In genomic region chr5:111217447-111218110, GRCm38 (mm10) we compare ENCODE assay signal across 11 mouse cellular contexts.
DNase-seq lines count a peak whose midpoint lies in the region; ATAC-seq lines count a peak whose summit lies in the region.
"Had no signal": no experiment of that assay in that cellular context is flagged by ENCODE, and none has a peak within 500 bp of the region (broad histone marks: within the 10 kb centered on the region; RNA-seq: fewer than 3 reads in every experiment).

No protein-coding gene starts in this region.

- H3K4me3 ChIP-seq in heart, embryonic 14.5 days (ENCODE audit: control insufficient read depth in 1 of 2, insufficient read depth in 1 of 2, low read depth in 1 of 2, low read length in 2 of 2), result no peak overlapping the region
- H3K4me3 ChIP-seq in forebrain, embryonic 12.5 days (replicated peaks), result no peak overlapping the region
- no peak overlapping the region for H3K4me3 ChIP-seq in kidney, embryonic 15.5 days (replicated peaks)
- H3K4me3 ChIP-seq in midbrain, embryonic 12.5 days, result no peak overlapping the region
- H3K4me3 ChIP-seq: embryonic facial prominence, embryonic 12.5 days; liver, embryonic 15.5 days had no signal

- H3K9me3 ChIP-seq in heart, embryonic 14.5 days (ENCODE audit: control insufficient read depth, low read length), result no peaks in the 10 kb centered on the region
- no peaks in the 10 kb centered on the region for H3K9me3 ChIP-seq in forebrain, embryonic 12.5 days
- no peaks in the 10 kb centered on the region for H3K9me3 ChIP-seq in kidney, embryonic 15.5 days (replicated peaks)
- H3K9me3 ChIP-seq in midbrain, embryonic 12.5 days, result no peaks in the 10 kb centered on the region
- H3K9me3 ChIP-seq: embryonic facial prominence, embryonic 12.5 days; liver, embryonic 15.5 days had no signal

- peak; percentile 46 for ATAC-seq in heart, embryonic 14.5 days (ENCODE audit: insufficient number of reproducible peaks, insufficient read depth, low FRiP score, low read depth)
- ATAC-seq in forebrain, embryonic 12.5 days (ENCODE audit: low FRiP score), result no peak
- ATAC-seq in kidney, embryonic 15.5 days (replicated peaks; ENCODE audit: low FRiP score), result no peak
- no peak for ATAC-seq in midbrain, embryonic 12.5 days (ENCODE audit: low FRiP score, low read depth)

- H3K36me3 ChIP-seq in heart, embryonic 14.5 days (ENCODE audit: control insufficient read depth, insufficient read depth, low read length), result no peaks in the 10 kb centered on the region
- H3K36me3 ChIP-seq in forebrain, embryonic 12.5 days (replicated peaks), result no peaks in the 10 kb centered on the region
- H3K36me3 ChIP-seq in kidney, embryonic 15.5 days, result no peaks in the 10 kb centered on the region
- H3K36me3 ChIP-seq in midbrain, embryonic 12.5 days, result no peaks in the 10 kb centered on the region
- H3K36me3 ChIP-seq: embryonic facial prominence, embryonic 12.5 days; liver, embryonic 15.5 days had no signal

- no peak overlapping the region for H3K9ac ChIP-seq in heart, embryonic 14.5 days (ENCODE audit: low read length)
- no peak overlapping the region for H3K9ac ChIP-seq in forebrain, embryonic 12.5 days
- H3K9ac ChIP-seq in kidney, embryonic 15.5 days, result no peak overlapping the region
- H3K9ac ChIP-seq in midbrain, embryonic 12.5 days (replicated peaks), result no peak overlapping the region
- H3K9ac ChIP-seq: embryonic facial prominence, embryonic 12.5 days; liver, embryonic 15.5 days had no signal

- DNase-seq in heart, adult 9 months (ENCODE audit: low spot score in 2 of 2), result no peak
- no peak for DNase-seq in testis, postnatal 10 days (ENCODE audit: low spot score)
- DNase-seq in gastrocnemius, adult 8-10 months (ENCODE audit: low spot score in 2 of 2), result no peak
- DNase-seq in ovary, adult 18-20 months (ENCODE audit: low spot score), result no peak
- DNase-seq: thymus, postnatal 4 days had no signal

- H3K4me2 ChIP-seq in heart, embryonic 14.5 days (ENCODE audit: low read length), result no peak overlapping the region
- H3K4me2 ChIP-seq in forebrain, embryonic 12.5 days, result no peak overlapping the region
- H3K4me2 ChIP-seq in kidney, embryonic 15.5 days, result 0 out of 2 replicates have a peak overlapping the region, but pooled peaks have one; percentile 14
- H3K4me2 ChIP-seq in midbrain, embryonic 12.5 days (replicated peaks), result no peak overlapping the region
- H3K4me2 ChIP-seq: embryonic facial prominence, embryonic 12.5 days; liver, embryonic 15.5 days had no signal

- 52% methylated on average over 18 of the region's 18 CpGs for WGBS in heart, embryonic 14.5 days
- 72% methylated on average over 18 of the region's 18 CpGs for WGBS in forebrain, embryonic 12.5 days
- WGBS in kidney, embryonic 15.5 days, result 55% methylated on average over 18 of the region's 18 CpGs
- 69% methylated on average over 18 of the region's 18 CpGs for WGBS in midbrain, embryonic 12.5 days

- H3K4me1 ChIP-seq in heart, embryonic 14.5 days (ENCODE audit: control insufficient read depth in 2 of 2, insufficient read depth in 2 of 2, low read length in 2 of 2), result peaks cover 25 to 31% of the 10 kb centered on the region in 2 experiments
- H3K4me1 ChIP-seq in forebrain, embryonic 12.5 days, result peaks cover 85% of the 10 kb centered on the region
- peaks cover 64% of the 10 kb centered on the region for H3K4me1 ChIP-seq in kidney, embryonic 15.5 days
- peaks cover 91% of the 10 kb centered on the region for H3K4me1 ChIP-seq in midbrain, embryonic 12.5 days
- H3K4me1 ChIP-seq: liver, embryonic 15.5 days had no signal

- H3K27me3 ChIP-seq in heart, embryonic 14.5 days (ENCODE audit: control insufficient read depth, insufficient read depth, low read length), result no peaks in the 10 kb centered on the region; the same call in 1 of the 2 replicates
- peaks cover 13% of the 10 kb centered on the region for H3K27me3 ChIP-seq in forebrain, embryonic 12.5 days
- H3K27me3 ChIP-seq in kidney, embryonic 15.5 days, result no peaks in the 10 kb centered on the region
- peaks cover 48% of the 10 kb centered on the region for H3K27me3 ChIP-seq in midbrain, embryonic 12.5 days
- H3K27me3 ChIP-seq: embryonic facial prominence, embryonic 12.5 days; liver, embryonic 15.5 days had no signal

- peak overlapping the region; percentile 58 to 72 for H3K27ac ChIP-seq in heart, embryonic 14.5 days (replicated peaks in 1 of 2; ENCODE audit: control insufficient read depth in 1 of 2, insufficient read depth in 1 of 2, low read depth in 2 of 2, low read length in 2 of 2)
- peak overlapping the region; percentile 67 for H3K27ac ChIP-seq in forebrain, embryonic 12.5 days
- H3K27ac ChIP-seq in kidney, embryonic 15.5 days, result peak overlapping the region; percentile 66
- peak overlapping the region; percentile 36 for H3K27ac ChIP-seq in midbrain, embryonic 12.5 days (replicated peaks)
- H3K27ac ChIP-seq: embryonic facial prominence, embryonic 12.5 days; liver, embryonic 15.5 days had no signal
